Mouse (Mus musculus): ENCODE data around the gene Ephb1.

- TF ChIP-seq CTCF (conservative IDR thresholded peaks at IDR 0.05 in 1 of 2, IDR thresholded peaks at IDR 0.05 in 1 of 2; ENCODE audit: low read depth in 2 of 2, low read length in 2 of 2) (no peak), GABPA (IDR thresholded peaks at IDR 0.05; ENCODE audit: insufficient replicate concordance, low read depth, low read length) (no peak), USF1 (IDR thresholded peaks at IDR 0.05; ENCODE audit: low read depth, low read length) (no peak), POLR2A (IDR thresholded peaks at IDR 0.05; ENCODE audit: low read depth, low read length) (no peak), ZC3H11A (IDR thresholded peaks at IDR 0.05; ENCODE audit: low read depth, low read length) (no peak), USF2 (conservative IDR thresholded peaks at IDR 0.05; ENCODE audit: low read depth, low read length) (no peak), SMC3 (IDR thresholded peaks at IDR 0.05; ENCODE audit: low read depth, low read length) (no peak), SIN3A (IDR thresholded peaks at IDR 0.05; ENCODE audit: low read length) (no peak), CHD2 (IDR thresholded peaks at IDR 0.05; ENCODE audit: low read length) (no peak), ELF1 (IDR thresholded peaks at IDR 0.05; ENCODE audit: low read depth, low read length) (no peak), MAX (IDR thresholded peaks at IDR 0.05; ENCODE audit: low read length) (no peak), TCF12 (IDR thresholded peaks at IDR 0.05; ENCODE audit: low read depth, low read length) (no peak), POLR2AphosphoS2 (IDR thresholded peaks at IDR 0.05; ENCODE audit: low read depth, low read length) (no peak)
These were observed 352.8 kb downstream of the Ephb1 start for GRCm38 (mm10) chr9:102001633-102002165.

Measured in CH12.LX (cell line).